Mouse (Mus musculus): ENCODE data around the gene Tdgf1. TPM values are rescaled to one million over a fixed set of nuclear protein-coding genes. Genes with fewer than 3 reads are reported as not detected.

The Tdgf1 gene
- polyA plus RNA-seq, 2 experiments = not detected

DNA sequence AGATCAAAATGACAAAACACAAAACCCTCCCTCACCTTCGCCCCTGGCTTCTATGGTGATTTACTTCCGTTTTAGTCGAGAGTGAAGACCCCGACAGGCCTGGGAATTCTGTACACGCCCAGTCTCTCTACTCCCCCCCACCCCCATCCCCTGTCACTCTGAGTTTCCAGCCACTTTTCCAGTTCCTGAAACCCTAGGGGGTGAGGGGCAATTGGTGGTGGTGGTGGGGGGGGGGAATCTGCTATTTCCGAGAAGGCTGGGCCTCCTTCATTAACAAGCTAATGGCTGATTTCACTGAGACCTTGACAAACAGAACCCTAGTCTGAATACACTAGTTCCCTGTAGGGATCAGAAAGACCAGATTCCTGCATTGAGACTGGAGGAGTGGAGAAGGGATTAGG, 1.3 kb upstream of the Tdgf1 start:
- peaks cover 25% of the 10 kb centered on the region for H3K27me3 ChIP-seq (ENCODE audit: control insufficient read depth, insufficient read depth, low read length)
- H3K4me3 ChIP-seq (ENCODE audit: insufficient read depth in 1 of 2, low read depth in 2 of 2, low read length in 2 of 2) = no peak overlapping the region
- DNase-seq (ENCODE audit: low read depth in 3 of 3, low spot score in 3 of 3) = no peak
- TF ChIP-seq CTCF (IDR thresholded peaks at IDR 0.05; ENCODE audit: low read depth) = no peak
- no peak for TF ChIP-seq EP300 (IDR thresholded peaks at IDR 0.05; ENCODE audit: low read depth)
- ATAC-seq (ENCODE audit: insufficient read depth) = no peak
- no peaks in the 10 kb centered on the region for H3K9me3 ChIP-seq (ENCODE audit: control insufficient read depth, low read length)
- no peak overlapping the region for H3K27ac ChIP-seq
- H3K9ac ChIP-seq (replicated peaks) = no peak overlapping the region
- H3K4me2 ChIP-seq (ENCODE audit: low read depth) = no peak overlapping the region
- no peaks in the 10 kb centered on the region for H3K36me3 ChIP-seq (replicated peaks; ENCODE audit: control insufficient read depth, insufficient read depth, low read depth)
- WGBS (ENCODE audit: insufficient replicate concordance) = 17% methylated on average over 6 of the region's 6 CpGs
- H3K4me1 ChIP-seq (replicated peaks; ENCODE audit: control insufficient read depth in 2 of 2, insufficient read depth in 2 of 2, low read length in 1 of 2) = peaks cover 0 to 13% of the 10 kb centered on the region in 2 experiments; a peak in 2 of 4 replicates

DNA sequence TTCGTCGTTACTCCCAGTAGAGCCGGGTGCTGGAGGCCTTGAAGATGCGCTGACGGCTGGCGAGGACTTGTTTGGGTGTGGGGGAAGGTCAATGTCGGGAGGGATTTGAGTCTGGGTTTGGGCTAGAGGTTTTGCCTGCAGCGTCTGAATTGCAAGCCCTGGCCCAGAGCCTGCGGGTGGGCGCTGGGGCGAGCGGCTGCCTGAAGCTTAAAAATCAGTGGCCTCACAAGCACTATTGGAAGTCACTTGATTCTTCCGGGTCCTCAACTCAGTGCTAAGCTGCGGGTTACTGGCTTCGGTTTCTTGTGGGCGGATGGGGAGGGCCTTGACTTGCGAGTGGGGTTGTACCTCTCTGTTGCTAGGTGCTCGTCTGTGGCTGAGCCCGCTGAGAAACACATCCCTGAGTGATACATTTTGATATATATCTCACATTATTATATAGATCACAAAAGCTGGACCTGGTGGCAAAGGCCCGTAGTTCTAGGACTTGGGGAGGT, 638 bp upstream of the Tdgf1 start:
- no peak overlapping the region for H3K4me2 ChIP-seq (ENCODE audit: low read depth)
- no peak for DNase-seq (ENCODE audit: low read depth in 3 of 3, low spot score in 3 of 3)
- peaks cover 0 to 8% of the 10 kb centered on the region in 2 experiments; a peak in 2 of 4 replicates for H3K4me1 ChIP-seq (replicated peaks; ENCODE audit: control insufficient read depth in 2 of 2, insufficient read depth in 2 of 2, low read length in 1 of 2)
- no peaks in the 10 kb centered on the region for H3K9me3 ChIP-seq (ENCODE audit: control insufficient read depth, low read length)
- no peaks in the 10 kb centered on the region for H3K36me3 ChIP-seq (replicated peaks; ENCODE audit: control insufficient read depth, insufficient read depth, low read depth)
- H3K9ac ChIP-seq (replicated peaks) = no peak overlapping the region
- H3K4me3 ChIP-seq (ENCODE audit: insufficient read depth in 1 of 2, low read depth in 2 of 2, low read length in 2 of 2) = no peak overlapping the region
- no peak for ATAC-seq (ENCODE audit: insufficient read depth)
- H3K27ac ChIP-seq = no peak overlapping the region
- TF ChIP-seq EP300 (IDR thresholded peaks at IDR 0.05; ENCODE audit: low read depth) = no peak
- TF ChIP-seq CTCF (IDR thresholded peaks at IDR 0.05; ENCODE audit: low read depth) = no peak
- H3K27me3 ChIP-seq (ENCODE audit: control insufficient read depth, insufficient read depth, low read length) = peaks cover 25% of the 10 kb centered on the region
- WGBS (ENCODE audit: insufficient replicate concordance) = 18% methylated on average over 20 of the region's 20 CpGs

DNA sequence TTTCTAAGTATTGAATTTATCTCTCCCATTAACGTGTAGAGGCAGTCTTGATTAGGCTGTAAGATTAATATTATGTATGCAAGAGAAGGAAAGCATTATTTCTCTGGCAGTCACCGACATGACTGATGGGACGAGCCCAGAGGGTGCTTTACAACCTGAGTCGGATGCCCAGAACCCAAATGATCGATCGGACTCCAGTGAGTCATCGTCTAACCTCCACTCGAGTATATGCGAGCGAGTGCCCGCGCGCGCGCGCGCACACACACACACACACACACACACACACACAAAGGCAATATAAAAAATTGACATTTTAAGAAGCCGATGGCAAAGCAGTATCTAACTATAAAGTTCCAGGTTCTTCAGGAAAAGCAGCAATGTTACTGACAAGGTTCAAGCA, 615 bp downstream of the Tdgf1 start:
- ATAC-seq (ENCODE audit: insufficient read depth) = no peak
- peaks cover 0 to 8% of the 10 kb centered on the region in 2 experiments; a peak in 2 of 4 replicates for H3K4me1 ChIP-seq (replicated peaks; ENCODE audit: control insufficient read depth in 2 of 2, insufficient read depth in 2 of 2, low read length in 1 of 2)
- WGBS (ENCODE audit: insufficient replicate concordance) = 20% methylated on average over 18 of the region's 18 CpGs
- H3K9ac ChIP-seq (replicated peaks) = no peak overlapping the region
- no peak for TF ChIP-seq CTCF (IDR thresholded peaks at IDR 0.05; ENCODE audit: low read depth)
- no peak for TF ChIP-seq EP300 (IDR thresholded peaks at IDR 0.05; ENCODE audit: low read depth)
- peaks cover 25% of the 10 kb centered on the region for H3K27me3 ChIP-seq (ENCODE audit: control insufficient read depth, insufficient read depth, low read length)
- no peaks in the 10 kb centered on the region for H3K9me3 ChIP-seq (ENCODE audit: control insufficient read depth, low read length)
- no peaks in the 10 kb centered on the region for H3K36me3 ChIP-seq (replicated peaks; ENCODE audit: control insufficient read depth, insufficient read depth, low read depth)
- H3K4me3 ChIP-seq (ENCODE audit: insufficient read depth in 1 of 2, low read depth in 2 of 2, low read length in 2 of 2) = no peak overlapping the region
- no peak overlapping the region for H3K27ac ChIP-seq
- H3K4me2 ChIP-seq (ENCODE audit: low read depth) = no peak overlapping the region
- DNase-seq (ENCODE audit: low read depth in 3 of 3, low spot score in 3 of 3) = no peak

DNA sequence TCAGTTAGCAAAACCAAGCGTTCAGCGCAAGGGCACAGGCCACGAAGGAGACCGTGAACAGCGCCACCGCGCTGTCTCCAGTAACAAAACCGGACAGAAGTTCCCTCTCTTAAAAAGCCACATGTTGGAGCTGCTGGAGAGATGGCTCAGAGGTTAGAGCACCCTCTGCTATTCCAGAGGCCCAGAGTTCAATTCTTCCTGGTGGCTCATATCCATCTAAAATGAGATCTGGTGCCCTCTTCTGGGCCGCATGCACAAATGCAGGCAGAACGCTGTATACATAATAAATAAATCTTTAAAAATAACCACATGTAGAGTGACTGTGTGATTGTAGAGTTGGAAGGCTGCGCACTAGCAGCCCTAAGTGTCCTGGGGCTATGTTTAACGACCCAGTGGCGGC, 1.7 kb downstream of the Tdgf1 start:
- TF ChIP-seq EP300 (IDR thresholded peaks at IDR 0.05; ENCODE audit: low read depth) (no peak), CTCF (IDR thresholded peaks at IDR 0.05; ENCODE audit: low read depth) (peak; percentile 41)
- Histone ChIP-seq H3K27ac (no peak overlapping the region), H3K9me3 (ENCODE audit: control insufficient read depth, low read length) (no peaks in the 10 kb centered on the region), H3K36me3 (replicated peaks; ENCODE audit: control insufficient read depth, insufficient read depth, low read depth) (no peaks in the 10 kb centered on the region), H3K27me3 (ENCODE audit: control insufficient read depth, insufficient read depth, low read length) (peaks cover 25% of the 10 kb centered on the region), H3K4me1 (replicated peaks; ENCODE audit: control insufficient read depth in 2 of 2, insufficient read depth in 2 of 2, low read length in 1 of 2) (peaks cover 0 to 8% of the 10 kb centered on the region in 2 experiments; a peak in 2 of 4 replicates), H3K9ac (replicated peaks) (no peak overlapping the region), H3K4me2 (ENCODE audit: low read depth) (no peak overlapping the region), H3K4me3 (ENCODE audit: insufficient read depth in 1 of 2, low read depth in 2 of 2, low read length in 2 of 2) (no peak overlapping the region)
- no peak for ATAC-seq (ENCODE audit: insufficient read depth)
- WGBS (ENCODE audit: insufficient replicate concordance) = 32% methylated on average over 13 of the region's 13 CpGs
- DNase-seq (ENCODE audit: low read depth in 3 of 3, low spot score in 3 of 3) = no peak

DNA sequence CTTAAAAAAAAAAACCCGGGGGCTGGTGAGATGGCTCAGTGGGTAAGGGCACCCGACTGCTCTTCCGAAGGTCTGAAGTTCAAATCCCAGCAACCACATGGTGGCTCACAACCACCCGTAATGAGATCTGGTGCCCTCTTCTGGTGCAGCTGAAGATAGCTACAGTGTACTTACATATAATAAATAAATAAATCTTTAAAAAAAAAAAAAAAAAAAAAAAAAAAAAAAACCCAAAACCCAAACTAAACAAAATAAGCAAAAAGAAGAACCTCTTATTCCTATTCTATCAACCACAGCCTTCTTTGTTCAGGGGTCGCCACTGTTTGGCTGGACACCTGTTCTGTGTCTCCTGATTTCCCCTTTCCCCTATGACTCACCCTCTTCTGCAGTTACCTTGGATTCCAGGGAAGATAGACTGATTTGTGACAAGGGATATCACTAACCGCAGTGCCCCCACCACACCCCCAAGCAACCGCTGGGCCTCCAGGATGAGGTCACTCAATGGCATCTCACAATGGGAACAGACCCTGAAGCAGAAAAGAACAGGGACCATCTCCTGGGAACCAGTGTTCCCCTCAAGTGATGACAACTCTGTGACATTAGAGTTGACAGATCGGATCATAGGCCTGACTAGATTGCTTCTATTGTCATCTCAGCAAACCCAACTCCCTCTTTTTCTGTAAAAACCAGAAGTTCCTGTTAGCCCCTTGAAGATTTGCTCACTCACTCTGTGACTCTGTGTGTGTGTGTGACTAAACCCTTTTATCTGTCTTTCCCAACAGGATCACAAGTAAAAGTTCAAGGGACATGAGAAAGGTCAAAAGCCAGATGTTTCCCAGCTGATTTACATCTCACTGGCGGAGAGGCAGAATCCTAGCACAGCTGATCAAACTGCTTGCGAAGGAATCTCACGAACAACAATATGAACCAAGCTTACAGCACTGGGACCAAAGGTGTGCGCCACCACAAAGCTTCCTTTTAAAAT, 8.2 kb downstream of the Tdgf1 start:
- Histone ChIP-seq H3K36me3 (replicated peaks; ENCODE audit: control insufficient read depth, insufficient read depth, low read depth) (no peaks in the 10 kb centered on the region), H3K9me3 (ENCODE audit: control insufficient read depth, low read length) (no peaks in the 10 kb centered on the region), H3K4me3 (ENCODE audit: insufficient read depth in 1 of 2, low read depth in 2 of 2, low read length in 2 of 2) (no peak overlapping the region), H3K27me3 (ENCODE audit: control insufficient read depth, insufficient read depth, low read length) (no peaks in the 10 kb centered on the region), H3K9ac (replicated peaks) (no peak overlapping the region), H3K4me2 (ENCODE audit: low read depth) (no peak overlapping the region), H3K4me1 (replicated peaks; ENCODE audit: control insufficient read depth in 2 of 2, insufficient read depth in 2 of 2, low read length in 1 of 2) (no peaks in the 10 kb centered on the region), H3K27ac (no peak overlapping the region)
- ATAC-seq (ENCODE audit: insufficient read depth) = no peak
- DNase-seq (ENCODE audit: low read depth in 3 of 3, low spot score in 3 of 3) = no peak
- WGBS (ENCODE audit: insufficient replicate concordance) = 48% methylated on average over 12 of the region's 12 CpGs
- no peak for TF ChIP-seq EP300 (IDR thresholded peaks at IDR 0.05; ENCODE audit: low read depth)
- TF ChIP-seq CTCF (IDR thresholded peaks at IDR 0.05; ENCODE audit: low read depth) = 0 out of 2 replicates have a peak, but pooled peaks have one; percentile 12

Measured in liver, embryonic 14.5 days (tissue).